Mouse (Mus musculus) cortical plate, adult 2 months (tissue): Measurements from ENCODE around the gene Kif3b.

Experiments
- CTCF ChIP-seq: fragments of 200-500 bp; IDR thresholded peaks from 2 replicates; pipeline ENCODE4 v1.5.1; 2011; ENCODE audit warnings: mild to moderate bottlenecking, control low read depth, low read length; ENCODE audit not compliant: insufficient read depth; ENCODE audit errors: extremely low read depth
- POLR2A ChIP-seq: fragments of 200-500 bp; IDR thresholded peaks from 2 replicates; pipeline ENCODE4 v1.6.1; 2011; ENCODE audit warnings: mild to moderate bottlenecking, low read length, control low read depth; ENCODE audit not compliant: insufficient read depth; ENCODE audit errors: extremely low read depth

- TF ChIP-seq CTCF (no peak), POLR2A (no peak)
These were observed 27.2 kb downstream of the Kif3b start for GRCm38 (mm10) chr2:153318408-153318807.
